Mouse (Mus musculus) megakaryocyte, embryonic 14.5 days (primary cell): ENCODE data around the gene Fam181a. TPM values are rescaled to one million over a fixed set of nuclear protein-coding genes. Genes with fewer than 3 reads are reported as not detected.

Source experiments
- H3K27me3 ChIP-seq: replicated peaks from 2 replicates; pipeline ENCODE3; 2012; ENCODE audit warnings: inconsistent platforms
- H3K36me3 ChIP-seq: replicated peaks from 2 replicates; pipeline ENCODE3; 2012; ENCODE audit warnings: low read length, inconsistent platforms, mixed read lengths
- H3K4me1 ChIP-seq: 2 replicates; pipeline ENCODE4 v1.6.1; 2012; ENCODE audit warnings: inconsistent platforms
- H3K4me3 ChIP-seq: replicated peaks from 2 replicates; pipeline ENCODE3; 2012; ENCODE audit warnings: moderate library complexity, mild to moderate bottlenecking, inconsistent platforms
- H3K9me3 ChIP-seq: 2 replicates; pipeline ENCODE4 v1.6.1; 2012; ENCODE audit warnings: inconsistent platforms
- FLI1 ChIP-seq: IDR thresholded peaks from 2 replicates; pipeline ENCODE4 v1.6.1; 2012; ENCODE audit warnings: low read length, inconsistent platforms, mixed read lengths
- GATA1 ChIP-seq: IDR thresholded peaks from 3 replicates; pipeline ENCODE4 v1.6.1; 2012; ENCODE audit warnings: mixed read lengths, low read length, inconsistent platforms, borderline replicate concordance
- polyA plus RNA-seq: library from polyadenylated mRNA; stranded (reverse); fragments of >175 nt; gene quantifications from 2 replicates; pipeline ENCODE4 v1.2.3, GENCODE M21; 2012; ENCODE audit warnings: low replicate concordance; ENCODE audit not compliant: insufficient read depth

Fam181a gene
- polyA plus RNA-seq, 1 experiment: not detected

- TF ChIP-seq FLI1 (no peak), GATA1 (no peak)
- Histone ChIP-seq H3K36me3 (no peaks in the 10 kb centered on the region), H3K9me3 (no peaks in the 10 kb centered on the region), H3K4me1 (peaks cover 7% of the 10 kb centered on the region), H3K27me3 (peaks cover 65% of the 10 kb centered on the region), H3K4me3 (no peak overlapping the region)
These were observed 20.7 kb downstream of the Fam181a start for GRCm38 (mm10) chr12:103331491-103331890.

DNA sequence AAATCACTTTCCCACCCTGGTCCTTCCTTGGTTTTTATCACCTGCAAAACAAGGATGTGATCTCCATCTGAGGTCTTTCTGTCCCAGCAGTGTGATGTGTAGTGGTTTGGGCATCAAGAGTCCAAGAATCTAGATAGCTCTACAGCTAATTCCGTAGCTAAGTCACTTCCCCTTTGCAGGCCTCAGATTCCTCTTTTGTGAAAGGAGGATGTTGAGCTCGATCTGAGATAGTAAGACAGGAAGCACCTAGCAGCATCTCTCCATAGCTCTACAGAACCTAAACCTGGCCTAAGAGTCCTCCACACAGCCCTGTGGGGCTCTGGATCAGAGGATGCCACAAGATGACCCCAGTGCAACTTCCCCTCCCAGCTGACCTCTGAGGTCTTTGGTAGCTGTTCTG lies 22.1 kb downstream of the Fam181a start:
- TF ChIP-seq GATA1 (no peak), FLI1 (no peak)
- Histone ChIP-seq H3K36me3 (no peaks in the 10 kb centered on the region), H3K4me1 (peaks cover 16% of the 10 kb centered on the region), H3K27me3 (peaks cover 71% of the 10 kb centered on the region), H3K9me3 (no peaks in the 10 kb centered on the region), H3K4me3 (no peak overlapping the region)

GRCm38 (mm10) chr12:103333426-103333825 lies 22.7 kb downstream of the Fam181a start:
- Histone ChIP-seq H3K4me1 (peaks cover 22% of the 10 kb centered on the region), H3K9me3 (no peaks in the 10 kb centered on the region), H3K27me3 (peaks cover 71% of the 10 kb centered on the region), H3K36me3 (no peaks in the 10 kb centered on the region), H3K4me3 (no peak overlapping the region)
- no peak for TF ChIP-seq FLI1
- TF ChIP-seq GATA1: no peak

- Histone ChIP-seq H3K9me3 (peaks cover 13% of the 10 kb centered on the region), H3K27me3 (peaks cover 84% of the 10 kb centered on the region), H3K36me3 (no peaks in the 10 kb centered on the region), H3K4me3 (peak overlapping the region; percentile 28), H3K4me1 (peaks cover 38% of the 10 kb centered on the region)
- TF ChIP-seq GATA1: no peak
- no peak for TF ChIP-seq FLI1
These were observed 26.0 kb downstream of the Fam181a start for GRCm38 (mm10) chr12:103336766-103337165.

DNA sequence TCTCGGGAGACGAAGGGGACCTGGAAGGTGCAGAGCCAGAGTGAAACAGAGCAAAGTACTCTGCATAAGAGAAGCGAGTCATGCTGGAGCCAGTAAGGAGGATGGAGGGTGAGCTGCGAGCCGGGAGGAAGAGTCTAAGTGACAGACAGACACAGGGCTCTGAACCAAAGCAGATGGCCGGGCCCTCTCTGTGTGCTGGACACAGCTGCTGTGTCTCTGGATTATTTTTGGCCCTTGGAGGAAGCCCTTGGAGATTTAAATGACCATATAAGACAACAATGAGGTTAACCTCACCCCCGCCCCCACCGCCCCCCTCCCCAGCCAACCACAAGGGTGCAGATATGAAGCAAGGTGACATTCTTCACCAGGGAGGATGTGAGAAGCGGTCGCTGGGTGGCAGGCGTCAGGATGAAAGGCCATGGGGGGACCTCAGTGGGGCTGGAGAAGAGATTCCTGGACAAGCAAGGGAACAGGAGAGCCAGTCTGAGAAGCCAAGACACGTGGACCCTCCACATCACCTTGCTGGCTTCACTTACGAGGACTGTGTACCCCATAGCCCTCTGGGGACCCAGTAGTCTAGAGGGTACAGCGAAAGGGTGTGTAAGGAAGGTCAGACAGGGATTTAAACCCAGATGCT lies 27.5 kb downstream of the Fam181a start:
- H3K27me3 ChIP-seq: peaks cover 87% of the 10 kb centered on the region
- H3K36me3 ChIP-seq: no peaks in the 10 kb centered on the region
- peak overlapping the region; percentile 42 for H3K4me3 ChIP-seq
- TF ChIP-seq FLI1: no peak
- no peak for TF ChIP-seq GATA1
- H3K4me1 ChIP-seq: peaks cover 39% of the 10 kb centered on the region
- peaks cover 13% of the 10 kb centered on the region for H3K9me3 ChIP-seq

- H3K36me3 ChIP-seq: no peaks in the 10 kb centered on the region
- TF ChIP-seq GATA1 (no peak), FLI1 (no peak)
- H3K4me1 ChIP-seq: peaks cover 46% of the 10 kb centered on the region
- peaks cover 78% of the 10 kb centered on the region for H3K27me3 ChIP-seq
- peaks cover 13% of the 10 kb centered on the region for H3K9me3 ChIP-seq
- no peak overlapping the region for H3K4me3 ChIP-seq
These were observed 30.4 kb downstream of the Fam181a start for GRCm38 (mm10) chr12:103341212-103341611.

DNA sequence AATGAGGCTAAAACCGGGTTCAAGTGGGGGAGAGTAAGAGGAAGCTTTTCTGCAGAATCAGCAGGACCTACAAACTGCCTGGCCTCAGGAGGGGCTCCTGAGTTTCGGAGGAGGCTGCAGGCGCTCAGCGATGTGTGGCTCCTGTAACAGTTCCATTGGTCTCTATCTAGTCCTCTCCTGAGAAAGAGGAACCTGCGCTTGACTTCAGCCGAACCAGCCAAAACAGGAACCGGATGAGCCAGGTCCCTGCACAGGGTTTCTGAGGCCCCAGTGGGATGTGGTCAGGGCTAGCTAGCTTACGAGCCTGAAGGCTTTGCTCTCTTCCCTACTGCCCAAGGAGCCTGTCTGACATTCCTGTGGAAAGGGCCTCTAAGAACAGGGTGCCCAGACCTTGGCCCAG lies 32.7 kb downstream of the Fam181a start:
- Histone ChIP-seq H3K27me3 (peaks cover 75% of the 10 kb centered on the region), H3K4me1 (peaks cover 31% of the 10 kb centered on the region), H3K9me3 (peaks cover 13% of the 10 kb centered on the region), H3K36me3 (no peaks in the 10 kb centered on the region), H3K4me3 (peak overlapping the region; percentile 54)
- TF ChIP-seq GATA1 (no peak), FLI1 (no peak)

GRCm38 (mm10) chr12:103344934-103345333 lies 34.2 kb downstream of the Fam181a start:
- Histone ChIP-seq H3K9me3 (no peaks in the 10 kb centered on the region), H3K27me3 (peaks cover 63% of the 10 kb centered on the region), H3K4me1 (peaks cover 28% of the 10 kb centered on the region), H3K4me3 (no peak overlapping the region), H3K36me3 (no peaks in the 10 kb centered on the region)
- TF ChIP-seq FLI1 (no peak), GATA1 (no peak)

DNA sequence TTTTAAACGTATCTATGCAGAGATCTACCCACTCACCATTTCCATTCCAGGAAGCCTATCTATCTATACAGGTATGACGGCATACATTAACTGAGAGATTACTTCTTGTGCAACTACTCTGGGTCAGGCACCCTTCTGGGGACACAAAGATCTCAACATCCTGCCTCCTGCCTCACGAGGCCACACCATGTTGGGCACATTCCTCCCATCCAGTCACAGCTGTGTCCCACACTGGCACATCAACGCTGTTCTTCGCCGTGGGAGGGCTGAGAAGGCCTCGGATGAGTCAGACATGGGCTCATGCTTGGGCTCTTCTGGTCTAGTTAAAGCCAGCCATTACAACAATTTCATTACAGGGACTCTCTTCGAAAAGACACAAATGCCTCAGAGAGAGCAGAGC lies 36.2 kb downstream of the Fam181a start:
- H3K27me3 ChIP-seq: peaks cover 48% of the 10 kb centered on the region
- peaks cover 14% of the 10 kb centered on the region for H3K4me1 ChIP-seq
- TF ChIP-seq FLI1 (no peak), GATA1 (no peak)
- peak overlapping the region; percentile 29 for H3K4me3 ChIP-seq
- H3K36me3 ChIP-seq: no peaks in the 10 kb centered on the region
- H3K9me3 ChIP-seq: peaks cover 13% of the 10 kb centered on the region; the same call in 1 of the 2 replicates

GRCm38 (mm10) chr12:103347406-103347805 lies 36.6 kb downstream of the Fam181a start:
- no peak for TF ChIP-seq GATA1
- no peak for TF ChIP-seq FLI1
- Histone ChIP-seq H3K4me1 (peaks cover 14% of the 10 kb centered on the region), H3K4me3 (no peak overlapping the region)

More at GRCm38 (mm10) chr12:103347406-103347805, 36.6 kb downstream of the Fam181a start:
- Histone ChIP-seq H3K36me3 (no peaks in the 10 kb centered on the region), H3K9me3 (peaks cover 14% of the 10 kb centered on the region; the same call in 1 of the 2 replicates), H3K27me3 (peaks cover 45% of the 10 kb centered on the region)
